Mouse (Mus musculus) lung, embryonic 16.5 days (tissue): ENCODE measurements at regions not wholly inside any gene's neighbourhood (a gene's known extent, or its start where the extent isn't known, plus 50 kb on each side); places are given as distances from the start of the nearest gene placed in this dataset.

Experiments used
- ATAC-seq: fragments of 200-750 bp; cut with Nextera tagmentation; 2 replicates; pipeline ENCODE4 v1.8.0; 2017; ENCODE audit warnings: low read depth, mild to moderate bottlenecking, moderate library complexity
- H3K27ac ChIP-seq: fragments of 300-500 bp; sonication (generic); 2 replicates; pipeline ENCODE4 v1.5.1; 2014; ENCODE audit warnings: mild to moderate bottlenecking, control low read depth, low read length
- H3K27me3 ChIP-seq: fragments of 300-500 bp; sonication (generic); 2 replicates; pipeline ENCODE4 v1.6.1; 2014; ENCODE audit warnings: low read depth, low read length, mixed read lengths; ENCODE audit not compliant: control insufficient read depth, insufficient read depth
- H3K36me3 ChIP-seq: fragments of 300-500 bp; sonication (generic); 2 replicates; pipeline ENCODE4 v1.6.1; 2014; ENCODE audit warnings: low read length; ENCODE audit not compliant: control insufficient read depth, insufficient read depth
- H3K4me1 ChIP-seq: fragments of 300-500 bp; sonication (generic); replicated peaks from 2 replicates; pipeline ENCODE4 v1.6.1; 2014; ENCODE audit warnings: low read length, mixed read lengths; ENCODE audit not compliant: control insufficient read depth, insufficient read depth
- H3K4me2 ChIP-seq: fragments of 300-500 bp; sonication (generic); 2 replicates; pipeline ENCODE4 v1.6.1; 2014; ENCODE audit warnings: low read depth, low read length, control low read depth
- H3K4me3 ChIP-seq: fragments of 300-500 bp; sonication (generic); 2 replicates; pipeline ENCODE4 v1.5.1; 2014; ENCODE audit warnings: mild to moderate bottlenecking, low read length, control low read depth
- H3K9ac ChIP-seq: fragments of 300-500 bp; sonication (generic); 2 replicates; pipeline ENCODE4 v1.6.1; 2014; ENCODE audit warnings: low read length, control low read depth
- H3K9me3 ChIP-seq: fragments of 300-500 bp; sonication (generic); 2 replicates; pipeline ENCODE4 v1.6.1; 2016; ENCODE audit warnings: low read length; ENCODE audit not compliant: control insufficient read depth
- WGBS: fragments of 180-500 bp; shearing (Covaris S2); extraction: QIAGEN DNeasy Blood & Tissue Kit; methylation state at CpG from one replicate; pipeline ENCODE4 v1.1.7; 2014; 5-methylcytosine and 5-hydroxymethylcytosine counted together

DNA sequence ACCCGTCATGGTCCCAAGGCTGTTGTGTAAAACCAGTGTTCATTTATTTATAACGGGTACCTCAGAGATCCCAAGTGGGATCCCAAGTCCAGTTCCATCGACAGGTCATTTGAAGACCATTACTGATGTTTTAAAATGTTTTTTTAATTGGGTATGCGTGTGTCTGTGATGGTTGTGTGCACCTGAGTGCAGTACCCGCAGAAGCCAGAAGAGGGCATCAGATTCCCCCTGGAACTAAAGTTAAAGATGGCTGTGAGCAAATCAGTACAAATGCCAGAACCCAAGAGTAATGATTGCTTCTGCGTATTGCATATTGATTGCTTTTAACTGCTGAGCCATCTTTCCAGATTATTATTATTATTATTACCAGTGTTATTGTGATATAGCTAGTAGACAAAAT, 169.7 kb upstream of the Srrm4 start:
- ATAC-seq: no peak
- H3K9ac ChIP-seq: no peak overlapping the region
- H3K36me3 ChIP-seq: no peaks in the 10 kb centered on the region
- H3K27me3 ChIP-seq: no peaks in the 10 kb centered on the region
- no peak overlapping the region for H3K4me3 ChIP-seq
- no peaks in the 10 kb centered on the region for H3K4me1 ChIP-seq
- H3K27ac ChIP-seq: no peak overlapping the region
- WGBS: 88% methylated on average over 6 of the region's 6 CpGs
- no peak overlapping the region for H3K4me2 ChIP-seq
- peaks cover 8% of the 10 kb centered on the region for H3K9me3 ChIP-seq

GRCm38 (mm10) chr5:116758687-116759086, 167.1 kb upstream of the Srrm4 start:
- no peak overlapping the region for H3K4me3 ChIP-seq
- H3K36me3 ChIP-seq: no peaks in the 10 kb centered on the region
- no peak overlapping the region for H3K9ac ChIP-seq
- H3K27ac ChIP-seq: no peak overlapping the region
- 76% methylated on average over 14 of the region's 14 CpGs for WGBS
- peaks cover 7% of the 10 kb centered on the region for H3K9me3 ChIP-seq
- no peaks in the 10 kb centered on the region for H3K4me1 ChIP-seq
- no peak overlapping the region for H3K4me2 ChIP-seq
- no peak for ATAC-seq
- no peaks in the 10 kb centered on the region for H3K27me3 ChIP-seq

DNA sequence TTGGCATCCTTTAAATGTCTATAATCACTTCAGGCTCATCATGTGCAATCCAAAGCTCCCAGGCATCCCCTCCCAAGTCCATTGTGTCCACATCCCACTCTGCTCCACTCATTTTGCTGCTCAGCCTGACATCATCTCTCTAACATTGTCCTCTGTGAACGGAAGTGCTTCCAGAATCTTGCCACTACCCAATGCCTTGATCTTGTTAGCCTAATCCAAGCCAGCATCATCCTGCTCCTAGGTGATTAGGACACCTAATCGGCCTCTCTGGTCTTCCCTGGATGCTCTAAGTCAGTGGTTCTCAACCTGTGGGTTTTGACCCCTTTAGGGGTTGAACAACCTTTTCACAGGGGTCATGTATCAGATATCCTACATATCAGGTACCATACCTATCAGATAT, 161.3 kb upstream of the Srrm4 start:
- H3K4me1 ChIP-seq: no peaks in the 10 kb centered on the region
- peaks cover 2% of the 10 kb centered on the region; the same call in 1 of the 2 replicates for H3K9me3 ChIP-seq
- WGBS: 74% methylated on average over 2 of the region's 2 CpGs
- no peak overlapping the region for H3K9ac ChIP-seq
- no peak overlapping the region for H3K4me3 ChIP-seq
- no peak overlapping the region for H3K27ac ChIP-seq
- no peak for ATAC-seq
- no peak overlapping the region for H3K4me2 ChIP-seq
- H3K36me3 ChIP-seq: no peaks in the 10 kb centered on the region
- no peaks in the 10 kb centered on the region for H3K27me3 ChIP-seq

- Histone ChIP-seq H3K36me3 (no peaks in the 10 kb centered on the region), H3K4me3 (no peak overlapping the region), H3K27me3 (no peaks in the 10 kb centered on the region), H3K4me1 (no peaks in the 10 kb centered on the region), H3K4me2 (no peak overlapping the region), H3K9me3 (peaks cover 2% of the 10 kb centered on the region; the same call in 1 of the 2 replicates), H3K9ac (no peak overlapping the region), H3K27ac (no peak overlapping the region)
- ATAC-seq: no peak
- WGBS: 64% methylated on average over 1 of the region's 1 CpGs
Observed at GRCm38 (mm10) chr5:116752096-116752495, 160.5 kb upstream of the Srrm4 start.

DNA sequence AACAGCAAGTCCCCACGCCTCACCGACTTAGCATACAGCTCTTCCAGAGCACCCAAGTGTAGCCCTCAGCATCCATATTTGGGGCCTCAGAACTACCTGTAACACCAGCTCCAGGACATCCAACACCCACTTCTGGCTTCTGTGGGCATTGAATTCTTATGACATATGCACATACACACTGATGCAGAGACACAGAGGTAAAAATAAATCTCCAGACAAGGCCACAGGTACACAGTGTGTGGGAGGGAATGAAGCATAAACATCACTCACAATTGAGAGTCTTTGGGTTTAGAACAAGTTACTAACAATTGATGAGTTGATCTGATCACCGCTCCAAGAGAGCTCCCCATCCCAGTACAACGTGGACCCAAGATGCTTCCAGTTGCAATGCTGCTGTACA, 154.2 kb upstream of the Srrm4 start:
- H3K4me2 ChIP-seq: no peak overlapping the region
- H3K4me3 ChIP-seq: no peak overlapping the region
- 80% methylated on average over 4 of the region's 4 CpGs for WGBS
- no peaks in the 10 kb centered on the region for H3K36me3 ChIP-seq
- no peak for ATAC-seq
- H3K9ac ChIP-seq: no peak overlapping the region
- no peak overlapping the region for H3K27ac ChIP-seq
- H3K4me1 ChIP-seq: no peaks in the 10 kb centered on the region
- no peaks in the 10 kb centered on the region for H3K9me3 ChIP-seq
- no peaks in the 10 kb centered on the region for H3K27me3 ChIP-seq

GRCm38 (mm10) chr5:116744389-116744788, 152.8 kb upstream of the Srrm4 start:
- no peak overlapping the region for H3K4me3 ChIP-seq
- no peak overlapping the region for H3K9ac ChIP-seq
- no peaks in the 10 kb centered on the region for H3K4me1 ChIP-seq
- no peaks in the 10 kb centered on the region for H3K27me3 ChIP-seq
- H3K9me3 ChIP-seq: no peaks in the 10 kb centered on the region
- H3K27ac ChIP-seq: no peak overlapping the region
- 39% methylated on average over 10 of the region's 10 CpGs for WGBS
- no peak for ATAC-seq
- H3K36me3 ChIP-seq: no peaks in the 10 kb centered on the region
- no peak overlapping the region for H3K4me2 ChIP-seq

- Histone ChIP-seq H3K36me3 (no peaks in the 10 kb centered on the region), H3K9me3 (peaks cover 9% of the 10 kb centered on the region), H3K27me3 (no peaks in the 10 kb centered on the region), H3K27ac (no peak overlapping the region), H3K9ac (no peak overlapping the region), H3K4me3 (no peak overlapping the region), H3K4me2 (no peak overlapping the region), H3K4me1 (no peaks in the 10 kb centered on the region)
- no peak for ATAC-seq
- WGBS: 58% methylated on average over 4 of the region's 4 CpGs
Observed at GRCm38 (mm10) chr5:116735622-116736021, 144.0 kb upstream of the Srrm4 start.

- no peak for ATAC-seq
- H3K4me1 ChIP-seq: no peaks in the 10 kb centered on the region
- H3K36me3 ChIP-seq: no peaks in the 10 kb centered on the region
- WGBS: 88% methylated on average over 3 of the region's 3 CpGs
- no peak overlapping the region for H3K4me3 ChIP-seq
- peaks cover 9% of the 10 kb centered on the region for H3K9me3 ChIP-seq
- no peak overlapping the region for H3K9ac ChIP-seq
- H3K27me3 ChIP-seq: no peaks in the 10 kb centered on the region
- H3K27ac ChIP-seq: no peak overlapping the region
- no peak overlapping the region for H3K4me2 ChIP-seq
Observed at GRCm38 (mm10) chr5:116731509-116731908, 139.9 kb upstream of the Srrm4 start.

DNA sequence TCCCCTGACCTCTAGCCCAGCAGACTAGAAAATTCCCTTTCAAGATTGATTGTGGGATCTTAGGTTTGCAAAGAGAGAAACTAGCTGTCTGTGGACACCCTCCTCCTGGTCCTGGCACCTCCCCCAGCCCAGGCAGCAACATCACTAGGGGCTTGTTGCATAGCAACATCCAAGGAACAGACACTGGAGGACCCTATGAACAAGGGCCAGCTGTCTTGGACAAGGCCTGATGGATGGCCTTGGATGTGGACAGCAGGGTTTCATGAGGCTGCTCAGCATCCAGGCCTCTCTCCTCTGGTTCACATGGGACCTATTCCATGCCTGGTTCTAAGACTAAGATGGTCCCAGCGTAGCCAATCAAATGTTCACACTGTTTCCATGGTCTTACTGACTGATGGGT, 127.6 kb upstream of the Srrm4 start:
- H3K9ac ChIP-seq: no peak overlapping the region
- ATAC-seq: no peak
- H3K36me3 ChIP-seq: no peaks in the 10 kb centered on the region
- no peaks in the 10 kb centered on the region for H3K4me1 ChIP-seq
- H3K9me3 ChIP-seq: no peaks in the 10 kb centered on the region
- H3K4me2 ChIP-seq: no peak overlapping the region
- WGBS: 52% methylated on average over 1 of the region's 1 CpGs
- no peaks in the 10 kb centered on the region for H3K27me3 ChIP-seq
- H3K4me3 ChIP-seq: no peak overlapping the region
- no peak overlapping the region for H3K27ac ChIP-seq

DNA sequence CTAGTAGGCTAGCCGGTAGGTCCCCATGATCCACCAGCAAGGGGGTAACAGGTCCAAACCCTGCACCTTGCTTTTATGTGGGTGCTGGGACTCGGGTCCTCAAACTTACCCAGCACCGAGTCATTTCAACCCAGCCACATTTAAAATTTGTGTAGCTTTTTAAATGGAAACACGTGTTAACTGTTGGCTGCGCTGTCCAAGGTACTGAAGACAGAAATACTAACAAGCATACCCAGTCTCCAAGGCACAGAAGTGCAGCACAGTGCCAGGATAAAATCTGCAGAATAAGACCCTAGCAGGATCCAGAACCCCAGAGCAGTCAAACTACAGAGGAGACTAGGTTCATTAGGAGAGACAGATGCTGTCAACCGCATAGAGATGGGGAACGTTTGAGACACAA, 122.6 kb upstream of the Srrm4 start:
- Histone ChIP-seq H3K36me3 (no peaks in the 10 kb centered on the region), H3K9ac (no peak overlapping the region), H3K4me3 (no peak overlapping the region), H3K4me1 (no peaks in the 10 kb centered on the region), H3K4me2 (no peak overlapping the region), H3K9me3 (no peaks in the 10 kb centered on the region), H3K27me3 (no peaks in the 10 kb centered on the region), H3K27ac (no peak overlapping the region)
- 28% methylated on average over 7 of the region's 7 CpGs for WGBS
- no peak for ATAC-seq
